Mouse (Mus musculus) midbrain, embryonic 15.5 days (tissue): ENCODE data around the gene Fam72a. TPM values are rescaled to one million over a fixed set of nuclear protein-coding genes. Genes with fewer than 3 reads are reported as not detected.

Source experiments
- ATAC-seq: fragments of 200-750 bp; cut with Nextera tagmentation; replicated peaks from 2 replicates; pipeline ENCODE4 v1.8.0; 2017; ENCODE audit warnings: moderate TSS enrichment
- H3K27ac ChIP-seq: fragments of 300-500 bp; sonication (generic); 2 replicates; pipeline ENCODE4 v1.5.1; 2015; ENCODE audit warnings: mild to moderate bottlenecking, inconsistent platforms
- H3K27me3 ChIP-seq: fragments of 300-500 bp; sonication (generic); replicated peaks from 2 replicates; pipeline ENCODE4 v1.6.1; 2015; ENCODE audit warnings: inconsistent platforms
- H3K36me3 ChIP-seq: fragments of 300-500 bp; sonication (generic); replicated peaks from 2 replicates; pipeline ENCODE4 v1.6.1; 2015; ENCODE audit warnings: inconsistent platforms
- H3K4me1 ChIP-seq: fragments of 300-500 bp; sonication (generic); 2 replicates; pipeline ENCODE4 v1.6.1; 2015; ENCODE audit warnings: inconsistent platforms
- H3K4me2 ChIP-seq: fragments of 300-500 bp; sonication (generic); 2 replicates; pipeline ENCODE4 v1.6.1; 2015; ENCODE audit warnings: inconsistent platforms, mild to moderate bottlenecking, moderate library complexity
- H3K4me3 ChIP-seq: fragments of 300-500 bp; sonication (generic); 2 replicates; pipeline ENCODE4 v1.5.1; 2015; ENCODE audit warnings: mild to moderate bottlenecking, inconsistent platforms
- H3K9ac ChIP-seq: fragments of 300-500 bp; sonication (generic); 2 replicates; pipeline ENCODE4 v1.6.1; 2015; ENCODE audit warnings: mild to moderate bottlenecking, inconsistent platforms
- H3K9me3 ChIP-seq: fragments of 300-500 bp; sonication (generic); 2 replicates; pipeline ENCODE4 v1.6.1; 2016; ENCODE audit warnings: inconsistent platforms
- WGBS: fragments of 180-500 bp; shearing (Covaris S2); methylation state at CpG from one replicate; pipeline ENCODE4 v1.1.7; 2015; ENCODE audit warnings: mixed read lengths; 5-methylcytosine and 5-hydroxymethylcytosine counted together
- polyA plus RNA-seq: library from polyadenylated mRNA; unstranded; fragments of >200 nt; fragmentation: Nextera tagmentation; extraction: Ambion mirVana; gene quantifications from 2 replicates; pipeline ENCODE4 v1.2.1, GENCODE M21; 2015

Gene Fam72a
- polyA plus RNA-seq, 1 experiment from 2014 or later, result 1.1 TPM

DNA sequence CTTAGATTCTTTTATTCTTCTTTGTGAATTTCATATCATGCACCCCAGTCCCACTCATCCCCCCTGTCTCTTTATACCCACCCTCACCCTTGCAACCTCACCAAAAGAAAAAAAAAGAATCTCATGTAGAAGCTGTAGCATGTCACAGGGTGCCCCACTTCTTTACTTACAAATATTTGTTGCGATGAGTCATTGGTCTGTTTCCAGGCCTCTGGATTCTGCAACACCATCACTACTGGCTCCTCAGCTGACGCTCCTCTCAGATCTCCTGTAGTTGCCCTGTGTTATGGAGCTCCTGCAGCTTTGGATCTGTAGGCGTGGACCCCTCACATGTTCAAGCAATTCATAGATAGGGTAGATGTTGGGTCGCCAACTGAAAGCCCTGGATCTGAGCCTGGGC lies 12.1 kb downstream of the Fam72a start:
- ATAC-seq, result no peak
- Histone ChIP-seq H3K36me3 (no peaks in the 10 kb centered on the region), H3K4me3 (no peak overlapping the region), H3K27me3 (no peaks in the 10 kb centered on the region), H3K4me2 (no peak overlapping the region), H3K27ac (no peak overlapping the region), H3K4me1 (no peaks in the 10 kb centered on the region), H3K9me3 (no peaks in the 10 kb centered on the region), H3K9ac (no peak overlapping the region)
- WGBS, result 94% methylated on average over 4 of the region's 4 CpGs

DNA sequence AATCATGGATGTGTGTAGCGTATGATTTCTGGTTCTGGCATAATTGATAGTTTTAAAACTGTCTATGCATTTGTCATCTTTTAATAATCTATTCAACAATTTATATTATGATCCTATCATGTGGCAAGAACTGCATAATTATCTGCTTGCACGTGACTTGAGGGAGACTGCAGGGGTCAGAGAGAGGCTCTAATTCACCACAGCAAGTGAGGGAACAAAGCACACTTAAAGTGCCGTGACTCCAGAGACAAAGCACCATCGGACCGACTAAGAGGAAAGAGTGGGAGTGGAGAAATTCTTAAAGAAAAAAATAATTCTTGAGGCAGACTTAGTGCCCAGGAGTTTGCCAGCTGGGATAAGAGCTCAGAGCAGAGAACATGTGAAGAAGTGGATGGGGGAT lies 13.1 kb downstream of the Fam72a start:
- WGBS, result 31% methylated on average over 5 of the region's 5 CpGs
- ATAC-seq, result no peak

DNA sequence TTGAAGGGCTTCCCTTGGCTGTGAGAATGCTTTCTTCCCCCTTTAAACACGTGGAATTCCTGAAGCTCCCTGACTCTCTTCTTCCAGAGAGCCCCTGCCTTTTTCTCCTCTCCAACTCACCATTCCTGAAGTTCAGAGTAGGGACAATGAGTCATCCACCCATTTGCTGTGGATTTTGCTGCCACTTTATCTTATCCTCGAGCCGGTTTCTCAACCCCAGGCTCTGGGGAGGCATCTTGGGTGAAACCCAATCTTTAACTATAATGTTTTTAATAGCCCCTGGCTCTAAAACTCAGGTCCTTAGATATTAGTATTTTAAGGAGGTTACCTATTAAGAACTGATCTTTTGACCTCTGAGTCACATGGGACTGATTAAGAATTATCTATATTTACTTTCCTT lies 13.7 kb downstream of the Fam72a start:
- Histone ChIP-seq H3K36me3 (no peaks in the 10 kb centered on the region), H3K27ac (no peak overlapping the region), H3K4me2 (no peak overlapping the region), H3K9me3 (no peaks in the 10 kb centered on the region), H3K4me3 (no peak overlapping the region), H3K4me1 (no peaks in the 10 kb centered on the region), H3K27me3 (no peaks in the 10 kb centered on the region), H3K9ac (no peak overlapping the region)
- no peak for ATAC-seq
- 57% methylated on average over 3 of the region's 3 CpGs for WGBS

More for the DNA sequence above, 13.1 kb downstream of the Fam72a start:
- no peaks in the 10 kb centered on the region for H3K36me3 ChIP-seq
- no peak overlapping the region for H3K4me3 ChIP-seq
- H3K27me3 ChIP-seq, result no peaks in the 10 kb centered on the region
- no peak overlapping the region for H3K27ac ChIP-seq
- H3K4me2 ChIP-seq, result no peak overlapping the region
- H3K4me1 ChIP-seq, result no peaks in the 10 kb centered on the region
- H3K9ac ChIP-seq, result no peak overlapping the region
- no peaks in the 10 kb centered on the region for H3K9me3 ChIP-seq

DNA sequence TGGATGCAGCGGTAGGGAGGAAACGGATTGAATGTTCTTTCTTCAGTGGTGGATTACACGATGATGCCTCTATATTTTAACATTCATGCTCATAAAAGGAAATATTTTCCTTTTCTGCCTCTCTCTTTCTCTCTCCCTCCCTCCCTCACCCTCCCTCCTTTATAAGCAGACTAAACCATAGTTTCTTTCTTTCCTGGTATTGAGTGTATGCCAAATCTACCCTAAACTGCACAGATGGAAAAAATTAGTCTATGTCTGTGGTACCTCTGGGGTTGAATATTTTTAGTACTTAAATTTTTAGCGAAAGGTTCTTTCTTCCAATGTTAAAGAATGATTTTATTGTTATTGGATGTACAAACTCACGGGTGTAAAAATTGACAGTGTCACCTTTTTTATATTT lies 14.2 kb downstream of the Fam72a start:
- Histone ChIP-seq H3K9me3 (no peaks in the 10 kb centered on the region), H3K4me2 (no peak overlapping the region), H3K36me3 (no peaks in the 10 kb centered on the region), H3K9ac (no peak overlapping the region), H3K4me3 (no peak overlapping the region), H3K27me3 (no peaks in the 10 kb centered on the region), H3K27ac (no peak overlapping the region), H3K4me1 (no peaks in the 10 kb centered on the region)
- ATAC-seq, result no peak
- WGBS, result 89% methylated on average over 5 of the region's 5 CpGs

DNA sequence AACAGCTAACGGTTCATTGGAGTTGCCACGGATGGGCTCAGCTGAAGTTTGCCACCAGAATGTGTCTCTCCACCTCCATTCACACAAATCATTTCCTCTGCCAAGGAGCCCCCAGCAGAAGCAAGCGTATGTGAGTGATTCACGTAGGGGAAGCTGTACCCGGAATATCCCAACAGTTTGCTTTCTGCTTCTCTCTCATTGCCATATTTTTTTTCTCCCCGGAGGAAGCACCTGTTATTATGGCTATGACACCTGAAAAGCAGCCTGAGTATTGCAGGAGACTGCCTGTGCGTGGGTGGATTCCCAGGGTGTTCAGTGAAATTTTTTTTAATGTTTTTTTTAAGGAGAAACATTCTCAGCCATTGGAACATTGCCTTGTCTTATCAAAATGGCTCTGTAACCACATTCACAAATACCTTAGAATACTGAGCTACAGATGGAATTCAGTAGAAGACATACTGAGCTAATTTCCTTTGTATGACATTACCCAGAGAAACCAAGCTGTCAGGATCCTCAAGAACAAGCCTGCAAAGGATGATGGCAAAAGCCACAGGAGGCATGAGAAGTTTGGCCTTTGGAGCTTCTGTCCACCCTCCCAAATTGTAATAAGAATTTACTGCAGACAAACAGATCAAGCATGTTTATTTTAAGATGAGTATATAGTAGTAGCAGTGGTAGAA lies 16.3 kb downstream of the Fam72a start:
- no peak overlapping the region for H3K9ac ChIP-seq
- no peaks in the 10 kb centered on the region for H3K9me3 ChIP-seq
- H3K4me3 ChIP-seq, result no peak overlapping the region
- H3K27me3 ChIP-seq, result no peaks in the 10 kb centered on the region
- no peaks in the 10 kb centered on the region for H3K4me1 ChIP-seq
- no peak overlapping the region for H3K4me2 ChIP-seq
- no peak for ATAC-seq
- H3K27ac ChIP-seq, result no peak overlapping the region
- WGBS, result 85% methylated on average over 7 of the region's 7 CpGs
- H3K36me3 ChIP-seq, result no peaks in the 10 kb centered on the region

DNA sequence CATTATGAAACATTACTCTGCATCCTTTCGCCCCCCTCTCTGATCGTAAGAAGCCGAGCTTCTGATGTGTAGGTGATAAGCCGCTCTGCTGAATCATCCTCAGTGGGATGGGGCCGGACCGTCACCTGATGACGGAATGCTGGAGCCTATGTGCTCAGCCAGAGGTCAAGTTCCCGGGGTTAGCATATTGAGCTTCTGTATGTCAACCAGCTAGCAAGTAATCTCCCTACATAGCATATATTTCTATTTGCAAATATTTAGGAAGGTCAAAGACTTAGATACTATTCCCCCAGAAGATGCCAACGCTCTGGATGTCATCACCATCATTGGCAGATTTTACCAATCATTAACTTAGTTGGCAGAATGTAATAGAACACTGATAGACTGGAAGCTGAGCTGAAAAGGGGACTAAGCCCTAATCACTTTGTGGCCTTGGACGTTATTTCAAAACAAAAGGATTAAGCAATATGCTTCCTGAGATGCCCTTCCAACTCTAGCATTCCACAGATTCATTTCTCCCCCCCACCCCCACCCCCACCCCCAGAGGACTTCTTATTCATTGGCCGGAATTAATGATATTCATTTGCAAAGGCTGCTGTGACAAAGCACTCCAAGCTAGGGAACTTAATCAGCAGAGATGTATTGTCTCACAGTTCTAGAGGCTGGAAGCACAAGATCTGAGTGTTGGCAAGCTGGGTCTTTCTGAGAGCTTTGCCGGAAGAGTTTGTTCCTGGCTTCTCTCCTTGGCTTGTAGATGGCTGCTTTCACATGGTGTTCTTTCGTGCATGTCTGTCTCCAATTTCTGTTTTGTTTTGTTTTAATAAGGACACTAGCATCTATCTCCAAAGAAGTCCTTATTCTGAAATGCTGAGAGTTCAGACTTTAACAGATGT lies 19.3 kb downstream of the Fam72a start:
- no peak overlapping the region for H3K9ac ChIP-seq
- no peaks in the 10 kb centered on the region for H3K9me3 ChIP-seq
- no peak for ATAC-seq
- 84% methylated on average over 13 of the region's 13 CpGs for WGBS
- no peak overlapping the region for H3K27ac ChIP-seq
- no peaks in the 10 kb centered on the region for H3K4me1 ChIP-seq
- H3K4me3 ChIP-seq, result no peak overlapping the region
- H3K27me3 ChIP-seq, result no peaks in the 10 kb centered on the region
- no peak overlapping the region for H3K4me2 ChIP-seq
- no peaks in the 10 kb centered on the region for H3K36me3 ChIP-seq

DNA sequence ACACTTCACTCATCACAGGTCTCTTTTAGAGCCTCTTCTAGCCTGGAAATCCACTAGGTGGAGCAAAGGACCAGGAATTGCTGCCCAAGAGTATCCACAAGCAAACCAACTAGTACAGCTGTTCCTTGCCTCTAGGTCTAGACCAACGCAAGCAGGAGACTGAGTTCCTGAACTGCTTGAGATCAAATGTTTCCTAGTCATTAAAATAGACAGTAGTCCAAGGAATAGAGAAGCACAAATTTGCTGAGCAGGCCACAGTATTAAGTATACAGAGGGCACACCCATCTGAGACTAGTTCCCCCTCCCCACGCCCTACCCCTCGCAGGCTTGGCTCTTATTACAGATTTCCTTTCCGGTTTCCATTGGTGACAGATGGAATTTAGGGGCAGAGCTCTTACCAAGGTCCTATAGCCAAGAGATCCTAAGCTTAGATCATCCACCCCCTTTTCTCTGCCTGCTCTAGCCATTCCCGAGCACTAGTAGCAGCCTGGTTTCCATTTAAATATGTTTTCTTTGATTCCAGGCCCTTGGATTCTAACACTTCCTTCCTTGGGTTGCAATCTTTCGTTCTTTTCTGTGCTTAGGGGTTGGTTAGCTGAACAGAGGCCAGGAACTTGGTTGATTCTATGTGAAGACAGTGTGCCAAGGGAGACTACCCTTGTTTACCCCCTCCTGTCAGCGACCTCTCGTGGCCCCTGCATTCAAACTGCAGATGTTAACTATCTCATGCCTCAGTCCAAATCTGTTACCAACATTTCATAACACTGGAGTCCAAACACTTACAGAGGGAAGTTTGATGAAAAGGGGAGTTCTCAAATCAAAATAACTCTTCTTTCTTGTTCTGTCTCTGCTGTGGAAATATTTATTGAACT lies 21.0 kb downstream of the Fam72a start:
- Histone ChIP-seq H3K27me3 (no peaks in the 10 kb centered on the region), H3K4me1 (no peaks in the 10 kb centered on the region), H3K4me2 (no peak overlapping the region), H3K9me3 (no peaks in the 10 kb centered on the region), H3K27ac (no peak overlapping the region), H3K36me3 (no peaks in the 10 kb centered on the region), H3K9ac (no peak overlapping the region), H3K4me3 (no peak overlapping the region)
- ATAC-seq, result 0 out of 2 replicates have a peak, but pooled peaks have one; percentile 65
- WGBS, result 29% methylated on average over 8 of the region's 8 CpGs

DNA sequence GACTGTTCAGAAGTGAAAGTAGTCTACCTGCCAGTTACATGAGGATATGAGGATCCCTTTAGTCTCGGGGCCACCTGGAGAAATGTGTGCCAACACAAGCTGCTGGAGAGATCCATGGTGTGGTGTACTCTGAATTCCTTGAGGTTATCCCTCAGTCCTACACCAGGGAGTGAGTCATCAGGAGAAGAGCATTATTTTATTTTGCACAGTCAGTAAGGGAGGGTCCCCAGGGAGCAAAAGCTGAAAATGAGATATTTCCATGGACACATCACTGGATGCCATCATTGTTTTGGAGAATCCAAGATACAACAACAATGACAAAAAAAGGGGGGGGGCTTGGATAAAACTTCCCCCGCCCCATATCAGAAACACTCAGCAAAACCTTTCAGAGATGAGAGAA lies 24.3 kb downstream of the Fam72a start:
- no peak overlapping the region for H3K4me2 ChIP-seq
- no peak for ATAC-seq
- no peaks in the 10 kb centered on the region for H3K9me3 ChIP-seq
- 95% methylated on average over 2 of the region's 2 CpGs for WGBS
- no peaks in the 10 kb centered on the region for H3K36me3 ChIP-seq
- H3K27me3 ChIP-seq, result no peaks in the 10 kb centered on the region
- no peak overlapping the region for H3K9ac ChIP-seq
- no peak overlapping the region for H3K4me3 ChIP-seq
- H3K4me1 ChIP-seq, result peaks cover 4% of the 10 kb centered on the region
- H3K27ac ChIP-seq, result no peak overlapping the region

DNA sequence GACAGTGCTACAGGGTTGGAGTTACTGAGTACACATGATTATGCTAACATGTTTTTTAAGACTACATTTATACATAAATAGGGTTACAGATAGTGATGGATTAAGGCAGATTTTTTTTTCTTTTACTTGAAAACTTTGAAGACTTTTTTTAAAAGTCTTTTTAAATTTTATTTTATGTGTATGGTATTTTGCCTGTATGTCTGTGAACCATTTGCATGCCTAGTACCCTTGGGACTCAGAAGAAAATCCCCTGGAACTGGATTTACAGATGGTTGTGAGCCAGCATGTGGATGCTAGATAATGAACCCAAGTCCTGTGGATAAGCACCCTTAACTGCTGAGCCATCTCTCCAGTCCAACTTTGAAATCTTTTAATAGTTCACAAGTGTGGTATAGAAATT lies 25.7 kb downstream of the Fam72a start:
- ATAC-seq, result no peak
- H3K9me3 ChIP-seq, result no peaks in the 10 kb centered on the region
- H3K36me3 ChIP-seq, result no peaks in the 10 kb centered on the region
- H3K4me2 ChIP-seq, result no peak overlapping the region
- H3K9ac ChIP-seq, result no peak overlapping the region
- H3K27ac ChIP-seq, result no peak overlapping the region
- H3K27me3 ChIP-seq, result no peaks in the 10 kb centered on the region
- peaks cover 4% of the 10 kb centered on the region for H3K4me1 ChIP-seq
- H3K4me3 ChIP-seq, result no peak overlapping the region

DNA sequence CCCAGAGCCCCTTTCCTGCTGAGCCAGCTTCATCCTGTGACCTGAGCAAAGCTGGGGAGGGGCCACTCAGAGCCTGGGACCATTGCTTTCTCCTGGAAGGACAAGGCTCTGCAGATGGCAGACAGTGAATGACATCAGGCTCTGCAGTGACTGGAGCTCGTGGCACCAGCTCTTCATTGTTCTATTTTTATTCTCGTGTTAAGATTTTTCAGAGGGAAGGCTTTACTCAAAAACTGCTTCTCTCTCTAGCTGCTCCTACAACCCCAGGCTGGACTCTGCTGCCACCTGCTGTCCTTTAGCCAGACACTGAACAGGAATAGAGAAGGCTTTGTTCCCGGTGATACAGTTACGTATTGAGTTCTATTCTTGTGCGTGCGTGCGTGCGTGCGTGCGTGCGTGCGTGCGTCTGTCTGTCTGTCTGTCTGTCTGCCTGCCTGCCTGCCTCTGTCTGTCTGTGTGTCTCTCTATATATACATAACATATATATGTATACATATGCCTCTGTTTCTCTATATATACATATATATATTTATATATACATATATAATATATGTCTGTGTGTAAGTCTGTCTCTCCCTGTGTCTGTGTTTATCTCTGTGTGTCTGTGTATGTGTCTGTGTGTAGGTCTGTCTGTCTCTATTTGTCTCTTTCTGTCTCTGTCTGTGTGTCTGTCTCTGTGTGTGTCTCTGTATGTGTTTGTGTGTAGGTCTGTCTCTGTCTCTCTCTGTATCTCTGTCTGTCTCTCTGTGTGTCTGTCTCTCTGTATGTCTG lies 27.5 kb downstream of the Fam72a start:
- peak overlapping the region; percentile 42 for H3K4me2 ChIP-seq
- peak; percentile 98 for ATAC-seq
- 6% methylated on average over 13 of the region's 13 CpGs for WGBS
- H3K36me3 ChIP-seq, result no peaks in the 10 kb centered on the region
- peak overlapping the region; percentile 4; the same call in 1 of the 2 replicates for H3K4me3 ChIP-seq
- H3K27me3 ChIP-seq, result no peaks in the 10 kb centered on the region
- H3K9me3 ChIP-seq, result no peaks in the 10 kb centered on the region
- H3K27ac ChIP-seq, result peak overlapping the region; percentile 78
- H3K9ac ChIP-seq, result peak overlapping the region; percentile 35
- peaks cover 4% of the 10 kb centered on the region for H3K4me1 ChIP-seq

DNA sequence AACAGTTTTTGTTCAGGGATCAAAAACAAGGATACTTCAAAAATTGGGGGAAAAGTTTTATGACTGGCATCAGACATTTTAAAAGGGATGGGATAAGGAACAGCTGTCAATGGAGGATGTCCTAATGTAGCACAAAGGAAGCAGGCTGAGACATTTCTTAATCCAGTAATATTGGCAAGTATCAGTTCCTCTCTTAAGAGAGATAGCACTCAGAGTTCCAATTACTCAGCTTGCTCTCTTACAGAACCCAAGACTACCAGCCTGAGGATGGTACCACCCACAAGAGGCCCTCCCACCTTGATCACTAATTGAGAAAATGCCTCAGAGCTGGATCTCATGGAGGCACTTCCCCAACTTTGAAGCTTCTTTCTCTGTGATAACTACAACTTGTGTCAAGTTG lies 32.8 kb downstream of the Fam72a start:
- no peak overlapping the region for H3K27ac ChIP-seq
- no peaks in the 10 kb centered on the region for H3K4me1 ChIP-seq
- H3K36me3 ChIP-seq, result no peaks in the 10 kb centered on the region
- H3K4me2 ChIP-seq, result no peak overlapping the region
- H3K9ac ChIP-seq, result no peak overlapping the region
- no peaks in the 10 kb centered on the region for H3K27me3 ChIP-seq
- H3K4me3 ChIP-seq, result no peak overlapping the region
- no peaks in the 10 kb centered on the region for H3K9me3 ChIP-seq
- ATAC-seq, result no peak

DNA sequence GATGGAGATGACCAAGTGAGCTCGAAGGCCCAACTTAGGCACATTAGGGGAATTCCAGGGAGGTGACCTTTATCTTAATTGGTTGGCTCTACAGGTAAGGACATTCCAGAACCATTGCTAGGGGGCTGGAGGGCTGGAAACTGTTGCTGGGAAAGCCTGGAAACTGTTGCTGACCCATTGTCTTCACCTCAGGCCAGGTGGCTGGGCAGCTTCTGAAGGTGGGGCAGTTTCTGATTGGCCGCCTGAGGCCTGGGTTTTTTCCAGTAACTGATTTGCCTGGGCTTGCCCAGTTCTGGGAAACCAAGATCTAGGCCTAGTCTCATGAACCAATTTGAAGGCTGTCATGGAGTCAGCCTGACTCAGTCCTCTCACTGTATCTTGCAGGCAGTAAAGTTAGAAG lies 34.4 kb downstream of the Fam72a start:
- no peak for ATAC-seq
- WGBS, result 95% methylated on average over 2 of the region's 2 CpGs
- Histone ChIP-seq H3K27me3 (no peaks in the 10 kb centered on the region), H3K9ac (no peak overlapping the region), H3K27ac (no peak overlapping the region), H3K4me1 (no peaks in the 10 kb centered on the region), H3K4me3 (no peak overlapping the region), H3K9me3 (no peaks in the 10 kb centered on the region), H3K36me3 (no peaks in the 10 kb centered on the region), H3K4me2 (no peak overlapping the region)
